Mouse (Mus musculus) bone marrow, adult 2 months (tissue): Measurements from ENCODE around the gene Nkx1-2.

ENCODE experiments used
- CTCF ChIP-seq: fragments of 200-500 bp; IDR thresholded peaks from 2 replicates; pipeline ENCODE4 v1.5.1; 2011; ENCODE audit warnings: low read length, control low read depth; ENCODE audit not compliant: control insufficient read depth, insufficient read depth
- POLR2A ChIP-seq: fragments of 200-500 bp; IDR thresholded peaks from 2 replicates; pipeline ENCODE4 v1.6.1; 2011; ENCODE audit warnings: low read depth, mild to moderate bottlenecking, control low read depth, low read length, borderline replicate concordance; ENCODE audit not compliant: control insufficient read depth

GRCm38 (mm10) chr7:132600926-132601325, 1.5 kb upstream of the Nkx1-2 start:
- TF ChIP-seq CTCF (no peak), POLR2A (no peak)
